Mouse (Mus musculus): ENCODE data around the gene Sprtn. TPM values are rescaled to one million over a fixed set of nuclear protein-coding genes. Genes with fewer than 3 reads are reported as not detected.
A peak's percentile ranks its signal among the peaks of the same experiment; 100 is the strongest.

The Sprtn gene
- polyA plus RNA-seq, 2 experiments, result 11.3 to 16.5 TPM

DNA sequence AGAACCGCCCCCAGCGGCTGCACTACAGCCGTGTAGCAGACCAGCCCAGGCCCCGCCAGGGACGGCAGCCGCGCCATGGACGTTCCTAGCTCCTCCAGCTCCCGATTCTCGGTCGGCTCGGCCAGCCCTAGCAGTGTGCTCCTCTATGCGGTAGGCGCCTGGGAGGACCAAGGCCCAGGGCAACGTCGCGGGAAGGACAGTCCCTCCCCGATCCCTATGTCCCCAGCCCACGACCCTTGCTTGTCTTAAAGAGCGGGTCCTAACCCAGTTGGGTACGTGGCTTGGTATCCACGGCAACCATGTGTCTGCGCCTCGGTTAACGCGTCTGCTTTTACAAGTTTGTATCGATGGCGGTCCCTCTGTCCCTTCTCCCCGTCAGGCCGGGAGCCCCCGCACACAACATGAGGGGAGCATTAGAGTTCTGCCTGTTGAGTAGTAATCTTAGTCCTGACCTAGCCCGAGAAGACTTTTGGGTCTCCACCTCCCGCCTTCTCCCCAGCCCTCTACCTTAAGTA lies 34.5 kb upstream of the Sprtn start:
- Histone ChIP-seq H3K9me3 (ENCODE audit: control insufficient read depth, low read length) (no peaks in the 10 kb centered on the region), H3K36me3 (ENCODE audit: control insufficient read depth, insufficient read depth, low read length) (peaks cover 27% of the 10 kb centered on the region), H3K27me3 (ENCODE audit: control insufficient read depth, insufficient read depth, low read length) (no peaks in the 10 kb centered on the region), H3K4me3 (replicated peaks; ENCODE audit: low read length) (peak overlapping the region; percentile 96), H3K4me1 (ENCODE audit: control insufficient read depth, insufficient read depth, low read length) (peaks cover 9% of the 10 kb centered on the region), H3K27ac (replicated peaks; ENCODE audit: low read depth, low read length) (peak overlapping the region; percentile 90), H3K4me2 (replicated peaks; ENCODE audit: low read depth, low read length, severe bottlenecking) (peak overlapping the region; percentile 77), H3K9ac (ENCODE audit: low read depth, low read length, severe bottlenecking) (peak overlapping the region; percentile 95)
- no peak for DNase-seq (ENCODE audit: low spot score)
- ATAC-seq (ENCODE audit: low FRiP score, low read depth), result peak; percentile 75; the same call in 1 of the 2 replicates
- no peak for TF ChIP-seq POLR2A (IDR thresholded peaks at IDR 0.05; ENCODE audit: borderline replicate concordance, extremely low read depth, insufficient read depth, insufficient read length)
- WGBS, result under 1% methylated on average over 33 of the region's 33 CpGs

DNA sequence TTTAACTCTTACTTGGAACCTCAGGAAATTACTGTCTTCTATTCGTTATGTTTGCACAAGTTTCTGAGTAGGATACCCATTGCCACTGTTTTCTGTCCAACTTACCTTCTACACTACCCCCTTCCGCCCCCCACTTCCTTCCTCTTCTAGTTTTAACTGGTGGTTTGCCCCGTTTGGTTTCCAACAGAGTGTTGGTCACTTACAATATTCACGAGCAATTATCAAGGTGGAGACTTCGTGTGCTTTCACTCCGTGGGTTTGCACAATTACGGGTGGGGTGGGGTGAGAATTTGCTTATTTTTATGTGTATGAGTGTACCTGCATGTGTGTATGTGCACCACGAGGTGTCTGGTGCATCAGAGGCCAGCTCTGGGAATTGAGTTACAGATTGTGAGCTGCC lies 34.0 kb upstream of the Sprtn start:
- DNase-seq (ENCODE audit: low spot score) (no peak), ATAC-seq (ENCODE audit: low FRiP score, low read depth) (no peak)
- no peaks in the 10 kb centered on the region for H3K9me3 ChIP-seq (ENCODE audit: control insufficient read depth, low read length)
- peak overlapping the region; percentile 77 for H3K4me2 ChIP-seq (replicated peaks; ENCODE audit: low read depth, low read length, severe bottlenecking)
- peaks cover 22% of the 10 kb centered on the region for H3K36me3 ChIP-seq (ENCODE audit: control insufficient read depth, insufficient read depth, low read length)
- WGBS, result 14% methylated on average over 8 of the region's 8 CpGs
- TF ChIP-seq POLR2A (IDR thresholded peaks at IDR 0.05; ENCODE audit: borderline replicate concordance, extremely low read depth, insufficient read depth, insufficient read length), result no peak
- no peaks in the 10 kb centered on the region for H3K27me3 ChIP-seq (ENCODE audit: control insufficient read depth, insufficient read depth, low read length)
- peak overlapping the region; percentile 95 for H3K9ac ChIP-seq (ENCODE audit: low read depth, low read length, severe bottlenecking)
- H3K4me3 ChIP-seq (replicated peaks; ENCODE audit: low read length), result peak overlapping the region; percentile 96
- H3K4me1 ChIP-seq (ENCODE audit: control insufficient read depth, insufficient read depth, low read length), result peaks cover 9% of the 10 kb centered on the region
- H3K27ac ChIP-seq (replicated peaks; ENCODE audit: low read depth, low read length), result peak overlapping the region; percentile 90; the same call in 1 of the 2 replicates

DNA sequence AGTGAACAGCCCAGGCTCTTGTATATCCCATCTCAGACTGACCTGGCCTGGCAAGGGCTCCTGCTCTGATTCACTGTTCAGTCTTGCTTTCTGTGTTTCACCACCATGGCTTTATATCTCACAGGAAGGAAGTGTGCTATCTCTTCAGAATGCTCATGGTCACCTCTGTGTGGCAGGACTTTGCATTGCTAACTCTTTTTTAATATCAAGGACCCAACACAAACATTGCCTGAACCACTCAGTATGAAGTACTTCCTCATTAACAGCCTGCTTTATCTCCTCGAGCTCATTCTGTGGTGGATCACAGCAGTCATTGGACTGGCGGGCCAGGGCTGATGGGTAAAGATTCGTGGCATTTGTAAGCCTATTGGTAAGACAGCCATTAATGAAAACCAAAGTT lies 31.0 kb upstream of the Sprtn start:
- ATAC-seq (ENCODE audit: low FRiP score, low read depth) (no peak), DNase-seq (ENCODE audit: low spot score) (no peak)
- Histone ChIP-seq H3K27ac (replicated peaks; ENCODE audit: low read depth, low read length) (no peak overlapping the region), H3K9me3 (ENCODE audit: control insufficient read depth, low read length) (no peaks in the 10 kb centered on the region), H3K9ac (ENCODE audit: low read depth, low read length, severe bottlenecking) (no peak overlapping the region), H3K36me3 (ENCODE audit: control insufficient read depth, insufficient read depth, low read length) (peaks cover 11% of the 10 kb centered on the region), H3K27me3 (ENCODE audit: control insufficient read depth, insufficient read depth, low read length) (no peaks in the 10 kb centered on the region), H3K4me2 (replicated peaks; ENCODE audit: low read depth, low read length, severe bottlenecking) (no peak overlapping the region), H3K4me3 (replicated peaks; ENCODE audit: low read length) (no peak overlapping the region), H3K4me1 (ENCODE audit: control insufficient read depth, insufficient read depth, low read length) (peaks cover 9% of the 10 kb centered on the region)
- no peak for TF ChIP-seq POLR2A (IDR thresholded peaks at IDR 0.05; ENCODE audit: borderline replicate concordance, extremely low read depth, insufficient read depth, insufficient read length)
- WGBS, result 82% methylated on average over 3 of the region's 3 CpGs

DNA sequence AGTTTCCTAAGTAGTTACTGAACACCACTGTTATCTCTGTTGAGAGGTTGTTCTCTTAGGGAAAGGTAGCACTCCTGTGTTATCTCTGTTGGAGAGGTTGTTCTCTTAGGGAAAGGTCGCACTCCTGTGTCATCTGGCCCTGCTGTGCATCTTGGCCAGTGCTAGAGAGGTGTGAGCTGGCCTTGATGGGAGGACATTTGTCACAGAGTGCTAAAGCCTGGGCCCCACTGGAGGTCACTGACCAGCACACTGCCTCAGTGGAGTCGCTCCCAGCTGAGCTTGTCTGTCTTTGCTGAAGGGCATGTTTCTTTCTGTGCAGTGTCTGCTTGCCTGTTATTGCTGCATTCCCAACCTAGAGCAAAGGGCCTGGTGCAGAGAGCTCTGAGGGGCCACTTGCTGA lies 30.6 kb upstream of the Sprtn start:
- Histone ChIP-seq H3K27ac (replicated peaks; ENCODE audit: low read depth, low read length) (no peak overlapping the region), H3K4me2 (replicated peaks; ENCODE audit: low read depth, low read length, severe bottlenecking) (no peak overlapping the region), H3K9ac (ENCODE audit: low read depth, low read length, severe bottlenecking) (no peak overlapping the region), H3K27me3 (ENCODE audit: control insufficient read depth, insufficient read depth, low read length) (no peaks in the 10 kb centered on the region), H3K36me3 (ENCODE audit: control insufficient read depth, insufficient read depth, low read length) (peaks cover 15% of the 10 kb centered on the region), H3K4me3 (replicated peaks; ENCODE audit: low read length) (no peak overlapping the region), H3K4me1 (ENCODE audit: control insufficient read depth, insufficient read depth, low read length) (peaks cover 9% of the 10 kb centered on the region), H3K9me3 (ENCODE audit: control insufficient read depth, low read length) (no peaks in the 10 kb centered on the region)
- ATAC-seq (ENCODE audit: low FRiP score, low read depth) (no peak), DNase-seq (ENCODE audit: low spot score) (no peak)
- no peak for TF ChIP-seq POLR2A (IDR thresholded peaks at IDR 0.05; ENCODE audit: borderline replicate concordance, extremely low read depth, insufficient read depth, insufficient read length)
- 36% methylated on average over 2 of the region's 2 CpGs for WGBS

DNA sequence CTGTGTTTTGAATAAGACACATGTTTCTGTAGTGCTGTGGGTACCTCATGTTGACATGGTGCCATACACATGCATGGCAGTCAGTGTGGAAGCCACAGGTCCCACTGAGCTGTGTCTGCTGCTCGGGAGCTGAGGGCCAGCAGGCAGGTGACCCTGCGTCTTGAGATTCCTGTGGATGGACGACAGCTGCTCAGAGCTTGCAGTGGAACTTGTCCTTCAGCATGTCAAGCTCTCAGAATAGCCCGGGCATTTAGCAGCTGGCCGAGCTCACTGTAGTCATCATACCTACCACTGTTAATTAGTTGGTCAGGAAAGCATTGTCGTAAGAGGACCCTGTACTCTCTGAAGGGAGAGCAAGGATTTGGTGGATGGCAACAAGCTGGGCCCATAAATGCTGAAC lies 28.0 kb upstream of the Sprtn start:
- DNase-seq (ENCODE audit: low spot score) (no peak), ATAC-seq (ENCODE audit: low FRiP score, low read depth) (no peak)
- Histone ChIP-seq H3K4me2 (replicated peaks; ENCODE audit: low read depth, low read length, severe bottlenecking) (no peak overlapping the region), H3K4me3 (replicated peaks; ENCODE audit: low read length) (no peak overlapping the region), H3K9me3 (ENCODE audit: control insufficient read depth, low read length) (no peaks in the 10 kb centered on the region), H3K9ac (ENCODE audit: low read depth, low read length, severe bottlenecking) (no peak overlapping the region), H3K27me3 (ENCODE audit: control insufficient read depth, insufficient read depth, low read length) (no peaks in the 10 kb centered on the region), H3K4me1 (ENCODE audit: control insufficient read depth, insufficient read depth, low read length) (0 out of 2 replicates have a peak, but pooled peaks cover 3% of the 10 kb centered on the region), H3K27ac (replicated peaks; ENCODE audit: low read depth, low read length) (no peak overlapping the region), H3K36me3 (ENCODE audit: control insufficient read depth, insufficient read depth, low read length) (peaks cover 40% of the 10 kb centered on the region)
- no peak for TF ChIP-seq POLR2A (IDR thresholded peaks at IDR 0.05; ENCODE audit: borderline replicate concordance, extremely low read depth, insufficient read depth, insufficient read length)
- WGBS, result 67% methylated on average over 6 of the region's 6 CpGs

DNA sequence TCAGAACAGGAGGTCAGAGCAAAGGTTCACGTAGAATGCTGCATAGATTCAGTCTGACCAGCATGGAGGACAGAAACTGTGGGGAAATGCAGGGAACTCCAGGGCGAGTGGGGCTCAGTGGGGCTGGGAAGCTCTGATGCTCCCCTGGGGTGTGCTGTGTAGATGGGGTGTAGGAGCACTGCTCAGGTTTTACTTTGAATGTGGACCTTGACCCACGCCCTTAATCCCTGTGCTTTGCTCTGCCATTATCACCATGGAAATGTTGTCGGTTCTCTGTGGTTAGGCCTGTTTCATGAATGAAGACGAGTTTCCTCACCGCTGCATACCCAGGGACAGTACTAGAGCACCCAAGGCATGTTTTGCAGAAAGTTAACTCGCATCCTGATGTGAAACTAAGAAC lies 26.2 kb upstream of the Sprtn start:
- Histone ChIP-seq H3K36me3 (ENCODE audit: control insufficient read depth, insufficient read depth, low read length) (peaks cover 55% of the 10 kb centered on the region), H3K27me3 (ENCODE audit: control insufficient read depth, insufficient read depth, low read length) (no peaks in the 10 kb centered on the region)
- no peak for ATAC-seq (ENCODE audit: low FRiP score, low read depth)

More for the DNA sequence above, 26.2 kb upstream of the Sprtn start:
- no peaks in the 10 kb centered on the region for H3K9me3 ChIP-seq (ENCODE audit: control insufficient read depth, low read length)
- no peak overlapping the region for H3K9ac ChIP-seq (ENCODE audit: low read depth, low read length, severe bottlenecking)
- no peak for DNase-seq (ENCODE audit: low spot score)
- 94% methylated on average over 7 of the region's 7 CpGs for WGBS
- H3K4me1 ChIP-seq (ENCODE audit: control insufficient read depth, insufficient read depth, low read length), result no peaks in the 10 kb centered on the region
- no peak overlapping the region for H3K27ac ChIP-seq (replicated peaks; ENCODE audit: low read depth, low read length)
- H3K4me3 ChIP-seq (replicated peaks; ENCODE audit: low read length), result no peak overlapping the region
- no peak overlapping the region for H3K4me2 ChIP-seq (replicated peaks; ENCODE audit: low read depth, low read length, severe bottlenecking)
- no peak for TF ChIP-seq POLR2A (IDR thresholded peaks at IDR 0.05; ENCODE audit: borderline replicate concordance, extremely low read depth, insufficient read depth, insufficient read length)
